Mouse (Mus musculus): ENCODE data around the gene Rsph3a.
A peak's percentile ranks its signal among the peaks of the same experiment; 100 is the strongest.

Gene Rsph3a

GRCm38 (mm10) chr17:7945117-7946052, at the start of gene Rsph3a:
TSS of gene Rsph3a (plus strand) at chr17:7945614.
- DNase-seq (ENCODE audit: low spot score) = peak; percentile 75

GRCm38 (mm10) chr17:7896047-7896635, 49.3 kb upstream of the Rsph3a start:
- no peak for DNase-seq (ENCODE audit: low spot score)

GRCm38 (mm10) chr17:7897120-7897519, 48.3 kb upstream of the Rsph3a start:
- no peak for DNase-seq (ENCODE audit: low spot score)

GRCm38 (mm10) chr17:7897756-7898155, 47.7 kb upstream of the Rsph3a start:
- no peak for DNase-seq (ENCODE audit: low spot score)

- no peak for DNase-seq (ENCODE audit: low spot score)
Observed at GRCm38 (mm10) chr17:7899233-7899632, 46.2 kb upstream of the Rsph3a start.

- no peak for DNase-seq (ENCODE audit: low spot score)
Observed at GRCm38 (mm10) chr17:7899961-7900360, 45.5 kb upstream of the Rsph3a start.

GRCm38 (mm10) chr17:7901536-7901935, 43.9 kb upstream of the Rsph3a start:
- DNase-seq (ENCODE audit: low spot score) = no peak

GRCm38 (mm10) chr17:7902362-7902761, 43.1 kb upstream of the Rsph3a start:
- DNase-seq (ENCODE audit: low spot score) = no peak

- no peak for DNase-seq (ENCODE audit: low spot score)
Observed at GRCm38 (mm10) chr17:7904992-7905391, 40.4 kb upstream of the Rsph3a start.

- DNase-seq (ENCODE audit: low spot score) = no peak
Observed at GRCm38 (mm10) chr17:7905936-7906685, 39.3 kb upstream of the Rsph3a start.

GRCm38 (mm10) chr17:7914596-7915227, 30.7 kb upstream of the Rsph3a start:
- DNase-seq (ENCODE audit: low spot score) = no peak

- DNase-seq (ENCODE audit: low spot score) = no peak
Observed at GRCm38 (mm10) chr17:7915791-7916190, 29.6 kb upstream of the Rsph3a start.

GRCm38 (mm10) chr17:7916782-7917574, 28.4 kb upstream of the Rsph3a start:
- DNase-seq (ENCODE audit: low spot score) = no peak

GRCm38 (mm10) chr17:7918355-7918754, 27.1 kb upstream of the Rsph3a start:
- no peak for DNase-seq (ENCODE audit: low spot score)

GRCm38 (mm10) chr17:7919209-7919608, 26.2 kb upstream of the Rsph3a start:
- no peak for DNase-seq (ENCODE audit: low spot score)

GRCm38 (mm10) chr17:7922564-7922963, 22.9 kb upstream of the Rsph3a start:
- DNase-seq (ENCODE audit: low spot score) = no peak

GRCm38 (mm10) chr17:7924185-7924725, 21.2 kb upstream of the Rsph3a start:
- DNase-seq (ENCODE audit: low spot score) = no peak

- DNase-seq (ENCODE audit: low spot score) = no peak
Observed at GRCm38 (mm10) chr17:7925413-7926160, 19.8 kb upstream of the Rsph3a start, which contains the start of gene Tagap. TSS of gene Tagap (plus strand) at chr17:7926000.

GRCm38 (mm10) chr17:7927582-7928535, 17.6 kb upstream of the Rsph3a start:
- DNase-seq (ENCODE audit: low spot score) = peak; percentile 48

Measured in c-Kit-positive CD71-positive TER-119-positive erythroid progenitor cells, embryonic 14.5 days (primary cell).